Mouse (Mus musculus) neural tube, embryonic 15.5 days (tissue): ENCODE measurements around the gene E130114P18Rik. TPM values are rescaled to one million over a fixed set of nuclear protein-coding genes. Genes with fewer than 3 reads are reported as not detected.

Source experiments
- ATAC-seq: fragments of 200-750 bp; cut with Nextera tagmentation; 2 replicates; pipeline ENCODE4 v1.8.0; 2017; ENCODE audit warnings: mild to moderate bottlenecking, moderate TSS enrichment, moderate library complexity; ENCODE audit not compliant: low FRiP score
- H3K27ac ChIP-seq: fragments of 300-500 bp; sonication (generic); replicated peaks from 2 replicates; pipeline ENCODE4 v1.5.1; 2015; ENCODE audit warnings: mild to moderate bottlenecking, inconsistent platforms
- H3K27me3 ChIP-seq: fragments of 300-500 bp; sonication (generic); replicated peaks from 2 replicates; pipeline ENCODE4 v1.6.1; 2015; ENCODE audit warnings: inconsistent platforms
- H3K36me3 ChIP-seq: fragments of 300-500 bp; sonication (generic); 2 replicates; pipeline ENCODE4 v1.6.1; 2015; ENCODE audit warnings: inconsistent platforms
- H3K4me1 ChIP-seq: fragments of 300-500 bp; sonication (generic); 2 replicates; pipeline ENCODE4 v1.6.1; 2015; ENCODE audit warnings: inconsistent platforms
- H3K4me2 ChIP-seq: fragments of 300-500 bp; sonication (generic); 2 replicates; pipeline ENCODE4 v1.6.1; 2015; ENCODE audit warnings: inconsistent platforms, mild to moderate bottlenecking, moderate library complexity
- H3K4me3 ChIP-seq: fragments of 300-500 bp; sonication (generic); replicated peaks from 2 replicates; pipeline ENCODE4 v1.5.1; 2015; ENCODE audit warnings: mild to moderate bottlenecking, inconsistent platforms
- H3K9ac ChIP-seq: fragments of 300-500 bp; sonication (generic); replicated peaks from 2 replicates; pipeline ENCODE4 v1.6.1; 2015; ENCODE audit warnings: mild to moderate bottlenecking, inconsistent platforms
- H3K9me3 ChIP-seq: fragments of 300-500 bp; sonication (generic); replicated peaks from 2 replicates; pipeline ENCODE4 v1.6.1; 2016; ENCODE audit warnings: inconsistent platforms
- WGBS: fragments of 180-500 bp; shearing (Covaris S2); methylation state at CpG from one replicate; pipeline ENCODE4 v1.1.7; 2015; ENCODE audit warnings: mixed read lengths; 5-methylcytosine and 5-hydroxymethylcytosine counted together
- polyA plus RNA-seq: library from polyadenylated mRNA; unstranded; fragments of >200 nt; fragmentation: Nextera tagmentation; extraction: Ambion mirVana; gene quantifications from 2 replicates; pipeline ENCODE4 v1.2.1, GENCODE M21; 2015

E130114P18Rik gene
- polyA plus RNA-seq, 1 experiment from 2014 or later = 18.4 TPM

DNA sequence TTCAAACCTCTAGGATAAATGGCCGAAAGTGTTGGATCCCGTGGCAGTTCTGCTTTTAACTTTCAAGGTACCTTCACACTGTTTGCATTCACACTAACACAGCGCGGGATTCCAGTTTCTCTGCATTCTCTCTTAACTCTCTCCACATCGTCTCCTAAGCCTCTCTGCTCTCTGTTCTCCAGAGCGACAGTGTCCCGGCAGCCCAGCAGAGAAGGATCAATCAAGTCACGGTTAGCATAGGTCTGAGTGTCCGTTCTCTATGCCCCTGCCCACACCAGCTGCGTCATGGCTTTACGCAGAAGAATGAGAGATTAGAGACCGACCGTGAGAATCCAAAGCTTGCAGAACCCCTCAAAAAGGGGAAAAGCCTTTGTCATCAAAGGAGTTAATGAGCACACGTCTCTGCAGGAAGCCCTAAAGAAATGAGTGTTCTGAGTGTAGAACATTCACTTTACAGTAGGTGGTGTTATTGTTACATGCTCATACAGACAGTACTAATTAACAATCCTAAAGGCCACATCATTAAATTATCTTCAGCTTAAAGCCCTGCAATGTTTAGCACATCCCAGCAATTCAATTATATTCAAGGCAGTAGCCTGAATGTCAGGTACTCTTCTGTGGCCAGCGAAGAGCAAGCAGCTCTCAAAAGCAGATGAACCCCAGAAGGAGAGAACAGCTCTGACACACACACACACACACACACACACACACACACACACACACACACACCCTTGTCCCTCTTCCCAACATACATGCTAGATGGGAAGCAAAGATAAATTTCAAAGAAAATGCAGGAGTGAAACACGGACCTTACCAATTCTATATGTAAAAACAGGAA, 101.9 kb downstream of the E130114P18Rik start:
- peak overlapping the region; percentile 22 for H3K4me3 ChIP-seq
- no peaks in the 10 kb centered on the region for H3K36me3 ChIP-seq
- peak overlapping the region; percentile 6; the same call in 1 of the 2 replicates for H3K27ac ChIP-seq
- H3K4me1 ChIP-seq = peaks cover 14% of the 10 kb centered on the region
- peak; percentile 86 for ATAC-seq
- no peaks in the 10 kb centered on the region for H3K9me3 ChIP-seq
- 0 out of 2 replicates have a peak overlapping the region, but pooled peaks have one; percentile 22 for H3K9ac ChIP-seq
- WGBS = 21% methylated on average over 16 of the region's 16 CpGs
- H3K4me2 ChIP-seq = peak overlapping the region; percentile 53
- H3K27me3 ChIP-seq = no peaks in the 10 kb centered on the region

DNA sequence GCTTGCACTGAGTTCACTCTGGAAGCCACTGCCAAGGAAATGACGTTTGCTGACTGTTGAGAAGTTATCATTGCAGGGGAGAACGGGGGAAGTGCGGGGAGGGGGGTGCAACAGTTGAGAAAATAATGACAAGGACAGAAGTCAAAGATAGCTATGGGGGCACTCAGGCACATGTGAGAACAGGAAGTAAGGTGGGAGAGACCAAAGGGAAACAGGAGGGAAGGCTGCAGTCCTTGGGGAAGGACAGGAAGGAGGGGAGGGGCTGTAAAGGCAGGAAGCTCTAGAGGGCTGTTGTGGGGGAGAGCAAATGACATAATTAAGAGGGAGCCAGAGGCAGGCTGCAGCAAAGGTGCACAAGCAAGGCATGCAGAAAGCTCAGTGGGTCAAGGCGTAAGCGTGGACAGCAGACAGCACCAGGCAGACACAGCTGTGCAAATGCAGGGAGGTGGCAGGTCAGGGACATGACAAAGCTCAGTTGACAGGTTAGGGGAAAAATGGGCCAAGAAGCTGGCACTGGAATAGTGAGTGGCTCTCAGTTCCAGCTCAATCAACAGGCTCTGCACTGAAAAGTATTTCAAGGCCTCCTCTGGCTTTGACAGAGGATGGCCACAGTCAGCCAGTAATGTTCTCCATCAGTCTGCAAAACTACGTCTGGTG, 103.9 kb downstream of the E130114P18Rik start:
- ATAC-seq = no peak
- Histone ChIP-seq H3K27me3 (no peaks in the 10 kb centered on the region), H3K36me3 (no peaks in the 10 kb centered on the region), H3K27ac (no peak overlapping the region), H3K4me1 (peaks cover 14% of the 10 kb centered on the region), H3K4me2 (no peak overlapping the region), H3K4me3 (no peak overlapping the region), H3K9ac (no peak overlapping the region), H3K9me3 (no peaks in the 10 kb centered on the region)
- WGBS = 76% methylated on average over 6 of the region's 6 CpGs

DNA sequence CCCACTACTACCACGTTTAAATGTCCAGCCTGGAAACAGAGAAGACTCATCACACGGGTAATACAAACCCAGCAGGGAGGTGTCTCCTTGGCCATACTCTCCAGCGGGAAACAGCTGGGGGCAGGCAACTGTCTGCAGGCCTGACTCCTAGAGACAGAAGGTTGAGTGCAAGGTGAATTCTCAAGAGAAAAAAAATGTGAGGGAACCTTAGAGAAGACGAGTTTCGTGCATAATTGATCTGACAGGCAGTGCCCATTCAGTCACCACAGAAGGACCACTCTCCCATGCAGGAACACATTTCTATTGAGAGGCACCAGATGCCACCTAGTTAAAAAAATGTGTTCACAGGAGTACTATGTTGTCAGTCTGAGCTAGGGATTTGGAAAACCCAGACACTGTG, 105.4 kb downstream of the E130114P18Rik start:
- 47% methylated on average over 5 of the region's 5 CpGs for WGBS
- ATAC-seq = no peak
- Histone ChIP-seq H3K4me3 (no peak overlapping the region), H3K4me2 (no peak overlapping the region), H3K27ac (no peak overlapping the region), H3K9me3 (no peaks in the 10 kb centered on the region), H3K27me3 (no peaks in the 10 kb centered on the region), H3K9ac (no peak overlapping the region), H3K36me3 (no peaks in the 10 kb centered on the region), H3K4me1 (peaks cover 14% of the 10 kb centered on the region)

- Histone ChIP-seq H3K9me3 (no peaks in the 10 kb centered on the region), H3K9ac (no peak overlapping the region)
- 78% methylated on average over 4 of the region's 4 CpGs for WGBS
Observed at GRCm38 (mm10) chr4:97671911-97672310, 106.0 kb downstream of the E130114P18Rik start.

GRCm38 (mm10) chr4:97670418-97670817, 107.5 kb downstream of the E130114P18Rik start:
- no peaks in the 10 kb centered on the region for H3K4me1 ChIP-seq
- no peak overlapping the region for H3K27ac ChIP-seq
- H3K9me3 ChIP-seq = no peaks in the 10 kb centered on the region
- no peak overlapping the region for H3K4me2 ChIP-seq
- H3K27me3 ChIP-seq = no peaks in the 10 kb centered on the region
- H3K9ac ChIP-seq = no peak overlapping the region
- H3K4me3 ChIP-seq = no peak overlapping the region
- ATAC-seq = no peak
- no peaks in the 10 kb centered on the region for H3K36me3 ChIP-seq

More at GRCm38 (mm10) chr4:97671911-97672310, 106.0 kb downstream of the E130114P18Rik start:
- Histone ChIP-seq H3K36me3 (no peaks in the 10 kb centered on the region), H3K4me3 (no peak overlapping the region), H3K27ac (no peak overlapping the region), H3K27me3 (no peaks in the 10 kb centered on the region), H3K4me1 (peaks cover 12% of the 10 kb centered on the region), H3K4me2 (no peak overlapping the region)
- ATAC-seq = no peak

- no peaks in the 10 kb centered on the region for H3K36me3 ChIP-seq
- no peak overlapping the region for H3K4me2 ChIP-seq
- 23% methylated on average over 3 of the region's 3 CpGs for WGBS
- no peak overlapping the region for H3K27ac ChIP-seq
- H3K9me3 ChIP-seq = no peaks in the 10 kb centered on the region
- H3K4me3 ChIP-seq = no peak overlapping the region
- no peaks in the 10 kb centered on the region for H3K27me3 ChIP-seq
- no peaks in the 10 kb centered on the region for H3K4me1 ChIP-seq
- H3K9ac ChIP-seq = no peak overlapping the region
- ATAC-seq = no peak
Observed at GRCm38 (mm10) chr4:97669808-97670207, 108.1 kb downstream of the E130114P18Rik start.

DNA sequence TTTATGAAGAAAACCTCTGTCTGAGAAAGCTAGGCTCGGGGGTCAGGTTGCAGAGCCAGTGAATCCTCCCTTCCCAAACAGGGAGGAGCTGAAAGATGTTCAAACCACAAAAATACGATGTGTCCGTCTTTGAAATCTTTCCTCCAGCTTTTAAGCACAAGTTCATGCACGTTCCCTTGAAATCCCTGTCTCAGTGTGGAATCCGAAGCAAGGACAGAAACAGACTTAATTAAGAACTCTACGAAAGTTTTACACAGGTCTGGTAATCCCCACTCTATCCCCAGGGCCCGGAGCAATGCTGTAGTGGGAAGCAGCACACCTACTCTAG, 112.5 kb downstream of the E130114P18Rik start:
- Histone ChIP-seq H3K9ac (no peak overlapping the region), H3K27ac (no peak overlapping the region), H3K4me3 (no peak overlapping the region), H3K9me3 (no peaks in the 10 kb centered on the region), H3K27me3 (no peaks in the 10 kb centered on the region), H3K4me1 (no peaks in the 10 kb centered on the region), H3K36me3 (no peaks in the 10 kb centered on the region), H3K4me2 (no peak overlapping the region)
- ATAC-seq = no peak
- 60% methylated on average over 7 of the region's 7 CpGs for WGBS

GRCm38 (mm10) chr4:97664738-97665427, 113.0 kb downstream of the E130114P18Rik start:
- ATAC-seq = no peak
- 57% methylated on average over 7 of the region's 7 CpGs for WGBS
- no peak overlapping the region for H3K27ac ChIP-seq

GRCm38 (mm10) chr4:97663922-97664321, 114.0 kb downstream of the E130114P18Rik start:
- Histone ChIP-seq H3K4me2 (no peak overlapping the region), H3K27me3 (no peaks in the 10 kb centered on the region), H3K9me3 (no peaks in the 10 kb centered on the region), H3K4me3 (no peak overlapping the region), H3K4me1 (no peaks in the 10 kb centered on the region), H3K27ac (no peak overlapping the region), H3K9ac (no peak overlapping the region), H3K36me3 (no peaks in the 10 kb centered on the region)
- ATAC-seq = no peak
- WGBS = 92% methylated on average over 6 of the region's 6 CpGs

More at GRCm38 (mm10) chr4:97664738-97665427, 113.0 kb downstream of the E130114P18Rik start:
- no peak overlapping the region for H3K4me2 ChIP-seq
- no peak overlapping the region for H3K9ac ChIP-seq
- H3K27me3 ChIP-seq = no peaks in the 10 kb centered on the region
- no peak overlapping the region for H3K4me3 ChIP-seq
- no peaks in the 10 kb centered on the region for H3K4me1 ChIP-seq
- no peaks in the 10 kb centered on the region for H3K9me3 ChIP-seq
- no peaks in the 10 kb centered on the region for H3K36me3 ChIP-seq

DNA sequence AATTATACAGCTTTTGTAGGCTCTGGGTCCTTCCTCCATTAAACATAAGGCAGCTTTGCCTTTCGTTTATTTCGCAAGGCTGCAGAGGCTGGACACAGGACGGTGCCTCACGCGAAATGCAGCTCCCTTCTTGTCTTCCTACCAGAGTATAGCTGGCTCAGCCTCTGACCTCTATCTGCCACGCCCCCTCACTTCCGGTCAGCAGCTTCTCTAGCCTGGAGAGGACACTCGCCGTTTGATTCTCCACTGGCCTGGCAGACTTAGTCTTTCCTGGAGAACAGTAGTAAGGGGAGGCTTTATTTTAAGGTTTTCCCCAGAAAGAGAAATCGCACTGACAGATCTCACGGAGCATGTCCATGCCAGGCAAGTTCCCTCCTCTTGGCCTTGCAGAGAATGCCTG, 115.0 kb downstream of the E130114P18Rik start:
- Histone ChIP-seq H3K36me3 (no peaks in the 10 kb centered on the region), H3K4me2 (no peak overlapping the region), H3K9ac (no peak overlapping the region), H3K27ac (no peak overlapping the region), H3K4me3 (no peak overlapping the region), H3K27me3 (no peaks in the 10 kb centered on the region), H3K9me3 (no peaks in the 10 kb centered on the region), H3K4me1 (no peaks in the 10 kb centered on the region)
- ATAC-seq = no peak
- WGBS = 67% methylated on average over 11 of the region's 11 CpGs

GRCm38 (mm10) chr4:97661611-97662273, 116.1 kb downstream of the E130114P18Rik start:
- 52% methylated on average over 10 of the region's 10 CpGs for WGBS
- H3K4me1 ChIP-seq = no peaks in the 10 kb centered on the region
- H3K9me3 ChIP-seq = no peaks in the 10 kb centered on the region
- H3K27ac ChIP-seq = 0 out of 2 replicates have a peak overlapping the region, but pooled peaks have one; percentile 23
- no peak overlapping the region for H3K4me2 ChIP-seq
- no peaks in the 10 kb centered on the region for H3K36me3 ChIP-seq
- H3K9ac ChIP-seq = no peak overlapping the region
- H3K27me3 ChIP-seq = no peaks in the 10 kb centered on the region
- H3K4me3 ChIP-seq = no peak overlapping the region
- peak; percentile 47; the same call in 1 of the 2 replicates for ATAC-seq
